Mouse (Mus musculus) stomach, postnatal 0 days (tissue): Measurements from ENCODE around the gene Olfr150. TPM values are rescaled to one million over a fixed set of nuclear protein-coding genes. Genes with fewer than 3 reads are reported as not detected.
"Not testable (repeated sequence)": the region's sequence is repeated elsewhere in the genome, so short reads cannot be mapped to it uniquely, and the experiment has no call there.

ENCODE experiments used
- ATAC-seq: fragments of 200-750 bp; cut with Nextera tagmentation; 2 replicates; pipeline ENCODE4 v1.8.0; 2017; ENCODE audit not compliant: low FRiP score, low TSS enrichment
- DNase-seq: peaks from one replicate; pipeline ENCODE4 v3.0.0-alpha.2; 2016; ENCODE audit warnings: low spot score
- H3K27ac ChIP-seq: fragments of 300-500 bp; sonication (generic); replicated peaks from 2 replicates; pipeline ENCODE4 v1.5.1; 2014; ENCODE audit warnings: mild to moderate bottlenecking, control low read depth
- H3K27me3 ChIP-seq: fragments of 300-500 bp; sonication (generic); 2 replicates; pipeline ENCODE4 v1.6.1; 2014; ENCODE audit warnings: low read length; ENCODE audit not compliant: control insufficient read depth, insufficient read depth
- H3K36me3 ChIP-seq: fragments of 300-500 bp; sonication (generic); 2 replicates; pipeline ENCODE4 v1.6.1; 2014; ENCODE audit warnings: low read length, mixed read lengths; ENCODE audit not compliant: control insufficient read depth, insufficient read depth
- H3K4me1 ChIP-seq: fragments of 300-500 bp; sonication (generic); replicated peaks from 2 replicates; pipeline ENCODE4 v1.6.1; 2014; ENCODE audit warnings: antibody characterized with exemption; ENCODE audit not compliant: control insufficient read depth, insufficient read depth
- H3K4me2 ChIP-seq: fragments of 300-500 bp; sonication (generic); replicated peaks from 2 replicates; pipeline ENCODE4 v1.6.1; 2014; ENCODE audit warnings: low read depth, mild to moderate bottlenecking, control low read depth, moderate library complexity
- H3K4me3 ChIP-seq: fragments of 300-500 bp; sonication (generic); 2 replicates; pipeline ENCODE4 v1.5.1; 2014; ENCODE audit warnings: low read depth, low read length, control low read depth
- H3K9ac ChIP-seq: fragments of 300-500 bp; sonication (generic); 2 replicates; pipeline ENCODE4 v1.6.1; 2014; ENCODE audit warnings: mild to moderate bottlenecking, low read length, control low read depth, mixed read lengths
- H3K9me3 ChIP-seq: fragments of 300-500 bp; sonication (generic); 2 replicates; pipeline ENCODE4 v1.6.1; 2016; ENCODE audit warnings: low read length; ENCODE audit not compliant: control insufficient read depth
- CTCF ChIP-seq: IDR thresholded peaks from 2 replicates; pipeline ENCODE4 v1.5.1; 2016; ENCODE audit warnings: antibody characterized with exemption, low read depth, mild to moderate bottlenecking, moderate library complexity
- EP300 ChIP-seq: optimal IDR thresholded peaks from 2 replicates; pipeline ENCODE3; 2016; ENCODE audit warnings: antibody characterized with exemption
- WGBS: fragments of 180-500 bp; shearing (Covaris S2); extraction: QIAGEN DNeasy Blood & Tissue Kit; methylation state at CpG from one replicate; pipeline ENCODE4 v1.1.7; 2014; 5-methylcytosine and 5-hydroxymethylcytosine counted together
- polyA plus RNA-seq: library from polyadenylated mRNA; unstranded; fragments of >200 nt; fragmentation: Nextera tagmentation; extraction: Ambion mirVana; gene quantifications from 2 replicates; pipeline ENCODE4 v1.2.1, GENCODE M21; 2015

Olfr150 gene
- not detected in 2 replicates for polyA plus RNA-seq

DNA sequence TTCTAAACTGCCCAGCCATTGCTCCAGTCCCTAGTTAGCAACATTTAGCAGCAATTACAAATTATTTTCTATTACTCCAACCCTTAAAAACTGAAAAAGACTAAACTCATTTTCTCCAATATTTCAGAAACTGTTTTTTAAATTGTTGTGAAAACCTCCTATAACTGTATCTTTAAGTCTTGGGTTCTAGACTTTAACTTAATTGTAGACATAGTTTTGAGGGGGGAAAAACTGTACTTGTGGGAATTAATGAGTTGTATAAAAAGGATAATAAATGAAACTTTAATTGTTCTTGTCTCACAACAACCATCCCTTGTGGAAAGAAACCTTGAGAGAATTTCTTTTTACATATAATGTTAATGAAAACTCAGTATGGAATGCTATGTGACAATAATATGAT is at the start of gene Olfr150:
TSS of gene Olfr150 (plus strand) at position 301 of the 400 bp plus-strand sequence.
- Histone ChIP-seq H3K27ac (no peak within 1 kb of the TSS), H3K4me1 (no peaks in the 10 kb centered on the region), H3K27me3 (no peaks in the 10 kb centered on the region), H3K4me3 (no peak within 1 kb of the TSS), H3K36me3 (no peaks in the 10 kb centered on the region), H3K4me2 (no peak within 1 kb of the TSS), H3K9ac (no peak within 1 kb of the TSS), H3K9me3 (no peaks in the 10 kb centered on the region)
- TF ChIP-seq EP300 (no peak), CTCF (no peak)
- DNase-seq (no peak), ATAC-seq (no peak)

DNA sequence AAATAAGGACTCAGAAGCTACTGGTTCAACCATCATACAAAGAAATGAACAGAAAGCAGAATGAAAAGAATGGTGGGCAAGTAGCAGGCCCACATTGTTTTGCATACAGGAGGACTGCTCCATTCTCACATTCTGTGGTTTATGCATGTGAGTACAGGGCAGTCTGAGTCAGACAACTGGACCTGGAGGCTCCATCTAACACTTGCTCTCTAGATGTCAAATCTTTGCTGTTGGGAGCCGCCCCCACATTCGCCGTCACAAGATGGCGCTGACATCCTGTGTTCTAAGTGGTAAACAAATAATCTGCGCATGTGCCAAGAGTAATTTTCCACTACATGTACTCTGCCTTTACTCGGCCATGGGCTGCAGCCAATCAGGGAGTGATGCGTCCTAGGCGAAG is 29.7 kb upstream of the Olfr150 start:
- WGBS = 84% methylated on average over 6 of the region's 8 CpGs
- not testable (repeated sequence) for H3K4me1 ChIP-seq, DNase-seq

DNA sequence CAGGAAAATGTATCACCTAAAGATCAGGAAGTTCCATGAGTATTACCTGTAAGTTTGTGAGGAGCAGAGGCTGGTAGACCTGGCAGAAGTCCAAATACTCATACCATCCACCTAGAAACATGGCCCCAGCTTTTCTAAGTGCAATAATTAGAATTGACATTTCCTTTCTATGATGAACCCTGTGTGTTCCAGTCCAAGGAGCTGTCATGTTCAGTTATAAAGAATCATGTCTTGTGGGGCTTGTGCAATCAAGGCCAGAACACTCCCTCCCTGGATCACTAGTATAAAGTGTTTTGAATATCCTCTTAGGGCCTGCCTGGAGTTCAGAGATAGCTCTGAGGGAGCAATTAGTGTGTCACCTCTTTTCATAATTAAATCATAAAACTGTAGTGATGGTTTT is 23.8 kb upstream of the Olfr150 start, which contains the start of gene Olfr149:
TSS of gene Olfr149 (minus strand) at position 101 of the 400 bp plus-strand sequence.
- TF ChIP-seq CTCF (no peak), EP300 (no peak)
- H3K27ac ChIP-seq = no peak within 1 kb of the TSS
- ATAC-seq (no peak), DNase-seq (no peak)
- H3K4me2 ChIP-seq = no peak within 1 kb of the TSS
- no peaks in the 10 kb centered on the region for H3K36me3 ChIP-seq
- no peaks in the 10 kb centered on the region for H3K4me1 ChIP-seq
- no peaks in the 10 kb centered on the region for H3K27me3 ChIP-seq
- no peaks in the 10 kb centered on the region for H3K9me3 ChIP-seq
- H3K4me3 ChIP-seq = no peak within 1 kb of the TSS
- no peak within 1 kb of the TSS for H3K9ac ChIP-seq

More for the DNA sequence above, 29.7 kb upstream of the Olfr150 start:
- H3K9ac ChIP-seq, H3K27ac ChIP-seq, H3K4me3 ChIP-seq, H3K27me3 ChIP-seq, H3K4me2 ChIP-seq, H3K9me3 ChIP-seq, ATAC-seq, H3K36me3 ChIP-seq: not testable (repeated sequence)

GRCm38 (mm10) chr9:39708958-39709357 is 21.8 kb upstream of the Olfr150 start:
- TF ChIP-seq EP300 = no peak
- no peak for TF ChIP-seq CTCF
- H3K27ac ChIP-seq = no peak overlapping the region
- no peak overlapping the region for H3K4me2 ChIP-seq
- H3K4me1 ChIP-seq = no peaks in the 10 kb centered on the region
- DNase-seq (no peak), ATAC-seq (no peak)
- no peak overlapping the region for H3K4me3 ChIP-seq
- 48% methylated on average over 3 of the region's 3 CpGs for WGBS
- no peaks in the 10 kb centered on the region for H3K9me3 ChIP-seq
- no peaks in the 10 kb centered on the region for H3K36me3 ChIP-seq
- H3K27me3 ChIP-seq = no peaks in the 10 kb centered on the region
- no peak overlapping the region for H3K9ac ChIP-seq

DNA sequence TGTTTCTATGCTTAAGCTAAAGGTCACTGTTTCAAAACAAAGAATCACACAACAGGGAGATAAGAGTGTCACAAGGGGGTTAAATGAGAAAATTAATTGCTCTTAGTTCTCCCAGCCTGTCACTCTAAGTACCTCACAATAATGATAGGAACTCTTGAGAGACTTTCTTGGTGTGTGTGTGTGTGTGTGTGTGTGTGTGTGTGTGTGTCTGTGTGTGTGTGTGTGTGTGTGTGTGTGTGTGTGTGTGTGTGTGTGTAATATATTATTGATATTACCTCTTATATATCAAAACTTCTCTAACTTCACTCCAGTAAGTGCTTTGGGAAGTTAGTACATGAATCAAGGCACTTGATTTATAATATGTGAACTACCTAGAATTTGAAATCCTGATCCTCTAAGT is 19.7 kb upstream of the Olfr150 start, which contains the start of gene Olfr965:
TSS of gene Olfr965 (plus strand) at position 301 of the 400 bp plus-strand sequence.
- Histone ChIP-seq H3K27me3 (no peaks in the 10 kb centered on the region), H3K4me3 (no peak within 1 kb of the TSS), H3K36me3 (no peaks in the 10 kb centered on the region), H3K9me3 (no peaks in the 10 kb centered on the region), H3K4me2 (no peak within 1 kb of the TSS), H3K27ac (no peak within 1 kb of the TSS), H3K4me1 (no peaks in the 10 kb centered on the region), H3K9ac (no peak within 1 kb of the TSS)
- TF ChIP-seq EP300 (no peak), CTCF (no peak)
- no peak for ATAC-seq
- no peak for DNase-seq

GRCm38 (mm10) chr9:39740741-39741140 is 10.0 kb downstream of the Olfr150 start:
- 94% methylated on average over 1 of the region's 1 CpGs for WGBS
- no peak for TF ChIP-seq EP300
- no peak for TF ChIP-seq CTCF
- no peaks in the 10 kb centered on the region for H3K4me1 ChIP-seq

More at GRCm38 (mm10) chr9:39740741-39741140, 10.0 kb downstream of the Olfr150 start:
- no peak overlapping the region for H3K27ac ChIP-seq
- H3K36me3 ChIP-seq = no peaks in the 10 kb centered on the region
- H3K4me3 ChIP-seq = no peak overlapping the region
- ATAC-seq (no peak), DNase-seq (no peak)
- H3K9ac ChIP-seq = no peak overlapping the region
- no peak overlapping the region for H3K4me2 ChIP-seq
- no peaks in the 10 kb centered on the region for H3K27me3 ChIP-seq
- H3K9me3 ChIP-seq = no peaks in the 10 kb centered on the region
